Mouse (Mus musculus): Measurements from ENCODE around the gene Polr2l. TPM values are rescaled to one million over a fixed set of nuclear protein-coding genes. Genes with fewer than 3 reads are reported as not detected.

Polr2l gene
- polyA plus RNA-seq, 2 experiments, result 24.6 to 52.4 TPM

GRCm38 (mm10) chr7:141435129-141435855 is 39.6 kb downstream of the Polr2l start:
- ATAC-seq (ENCODE audit: insufficient read depth) (peak; percentile 63), DNase-seq (ENCODE audit: low read depth in 3 of 3, low spot score in 3 of 3) (peak; percentile 73 to 77 (median 76))
- Histone ChIP-seq H3K9ac (replicated peaks) (peak overlapping the region; percentile 14), H3K27me3 (ENCODE audit: control insufficient read depth, insufficient read depth, low read length) (no peaks in the 10 kb centered on the region), H3K4me3 (ENCODE audit: insufficient read depth in 1 of 2, low read depth in 2 of 2, low read length in 2 of 2) (peak overlapping the region; percentile 34 to 39), H3K27ac (0 out of 2 replicates have a peak overlapping the region, but pooled peaks have one; percentile 6), H3K4me2 (ENCODE audit: low read depth) (peak overlapping the region; percentile 86), H3K4me1 (replicated peaks; ENCODE audit: control insufficient read depth in 2 of 2, insufficient read depth in 2 of 2, low read length in 1 of 2) (peaks cover 8 to 24% of the 10 kb centered on the region in 2 experiments), H3K36me3 (replicated peaks; ENCODE audit: control insufficient read depth, insufficient read depth, low read depth) (peaks cover 22% of the 10 kb centered on the region), H3K9me3 (ENCODE audit: control insufficient read depth, low read length) (no peaks in the 10 kb centered on the region)
- TF ChIP-seq CTCF (IDR thresholded peaks at IDR 0.05; ENCODE audit: low read depth), result no peak
- no peak for TF ChIP-seq EP300 (IDR thresholded peaks at IDR 0.05; ENCODE audit: low read depth)
- 3% methylated on average over 17 of the region's 17 CpGs for WGBS (ENCODE audit: insufficient replicate concordance)

- DNase-seq (ENCODE audit: low read depth in 3 of 3, low spot score in 3 of 3), result no peak
These were observed 40.5 kb downstream of the Polr2l start for GRCm38 (mm10) chr7:141434464-141434863.

DNA sequence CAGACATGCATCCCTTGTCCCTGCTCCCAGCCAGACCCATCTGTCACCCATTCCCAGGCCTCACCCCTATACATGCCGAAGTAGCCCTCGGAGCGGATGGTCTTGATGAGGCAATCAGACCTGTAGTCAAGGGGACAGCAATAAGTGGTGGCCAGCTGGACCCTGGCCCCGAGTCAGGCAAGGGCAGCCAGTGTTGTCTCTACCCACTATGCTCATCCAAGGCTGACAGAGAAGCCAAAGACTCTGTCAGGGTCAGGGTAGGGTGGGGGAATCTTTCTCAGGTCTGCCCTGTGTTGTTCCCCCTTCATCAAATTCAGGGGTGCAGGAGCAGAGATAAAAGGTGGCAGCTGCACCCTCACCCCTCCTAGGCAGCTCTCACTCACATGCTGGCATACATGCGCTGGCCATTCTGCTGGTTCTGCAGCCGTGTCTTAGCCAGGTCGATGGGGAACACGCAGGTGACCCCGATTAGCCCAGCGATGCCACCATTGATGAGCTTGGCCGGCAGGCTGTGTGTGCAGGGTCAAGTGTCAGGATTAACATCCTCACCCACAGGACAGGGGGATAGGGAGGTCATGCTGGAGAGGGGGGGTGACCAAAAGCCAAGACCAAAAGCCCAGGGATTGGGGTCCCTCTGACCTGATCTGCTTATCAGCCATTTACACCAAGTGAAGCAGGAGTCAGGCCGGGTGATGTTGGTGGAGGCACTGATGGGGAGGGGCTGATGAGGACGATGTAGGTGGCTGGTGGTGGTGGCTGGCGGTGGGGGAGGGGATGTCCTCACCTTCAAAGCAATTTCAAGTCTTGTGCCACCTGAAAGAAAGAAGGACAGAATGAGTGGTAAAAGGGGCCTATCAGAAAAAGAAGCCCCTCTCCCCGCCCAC is 41.2 kb downstream of the Polr2l start:
- no peak overlapping the region for H3K9ac ChIP-seq (replicated peaks)
- no peak overlapping the region for H3K27ac ChIP-seq
- H3K4me3 ChIP-seq (ENCODE audit: insufficient read depth in 1 of 2, low read depth in 2 of 2, low read length in 2 of 2), result peak overlapping the region in 1 of 2 experiments; percentile 39; a peak in 1 of 4 replicates
- peaks cover 8 to 24% of the 10 kb centered on the region in 2 experiments for H3K4me1 ChIP-seq (replicated peaks; ENCODE audit: control insufficient read depth in 2 of 2, insufficient read depth in 2 of 2, low read length in 1 of 2)
- peak overlapping the region; percentile 86 for H3K4me2 ChIP-seq (ENCODE audit: low read depth)
- DNase-seq (ENCODE audit: low read depth in 3 of 3, low spot score in 3 of 3) (no peak), ATAC-seq (ENCODE audit: insufficient read depth) (no peak)
- no peak for TF ChIP-seq CTCF (IDR thresholded peaks at IDR 0.05; ENCODE audit: low read depth)
- no peak for TF ChIP-seq EP300 (IDR thresholded peaks at IDR 0.05; ENCODE audit: low read depth)
- no peaks in the 10 kb centered on the region for H3K9me3 ChIP-seq (ENCODE audit: control insufficient read depth, low read length)
- WGBS (ENCODE audit: insufficient replicate concordance), result 79% methylated on average over 15 of the region's 15 CpGs
- peaks cover 8% of the 10 kb centered on the region for H3K36me3 ChIP-seq (replicated peaks; ENCODE audit: control insufficient read depth, insufficient read depth, low read depth)
- no peaks in the 10 kb centered on the region for H3K27me3 ChIP-seq (ENCODE audit: control insufficient read depth, insufficient read depth, low read length)

More at GRCm38 (mm10) chr7:141434464-141434863, 40.5 kb downstream of the Polr2l start:
- Histone ChIP-seq H3K9me3 (ENCODE audit: control insufficient read depth, low read length) (no peaks in the 10 kb centered on the region), H3K4me2 (ENCODE audit: low read depth) (peak overlapping the region; percentile 86), H3K36me3 (replicated peaks; ENCODE audit: control insufficient read depth, insufficient read depth, low read depth) (peaks cover 14% of the 10 kb centered on the region), H3K4me3 (ENCODE audit: insufficient read depth in 1 of 2, low read depth in 2 of 2, low read length in 2 of 2) (peak overlapping the region; percentile 34 to 39), H3K27me3 (ENCODE audit: control insufficient read depth, insufficient read depth, low read length) (no peaks in the 10 kb centered on the region), H3K9ac (replicated peaks) (no peak overlapping the region; the same call in 1 of the 2 replicates), H3K27ac (no peak overlapping the region), H3K4me1 (replicated peaks; ENCODE audit: control insufficient read depth in 2 of 2, insufficient read depth in 2 of 2, low read length in 1 of 2) (peaks cover 8 to 24% of the 10 kb centered on the region in 2 experiments)
- ATAC-seq (ENCODE audit: insufficient read depth), result no peak
- WGBS (ENCODE audit: insufficient replicate concordance), result 39% methylated on average over 8 of the region's 8 CpGs
- TF ChIP-seq EP300 (IDR thresholded peaks at IDR 0.05; ENCODE audit: low read depth) (no peak), CTCF (IDR thresholded peaks at IDR 0.05; ENCODE audit: low read depth) (no peak)

DNA sequence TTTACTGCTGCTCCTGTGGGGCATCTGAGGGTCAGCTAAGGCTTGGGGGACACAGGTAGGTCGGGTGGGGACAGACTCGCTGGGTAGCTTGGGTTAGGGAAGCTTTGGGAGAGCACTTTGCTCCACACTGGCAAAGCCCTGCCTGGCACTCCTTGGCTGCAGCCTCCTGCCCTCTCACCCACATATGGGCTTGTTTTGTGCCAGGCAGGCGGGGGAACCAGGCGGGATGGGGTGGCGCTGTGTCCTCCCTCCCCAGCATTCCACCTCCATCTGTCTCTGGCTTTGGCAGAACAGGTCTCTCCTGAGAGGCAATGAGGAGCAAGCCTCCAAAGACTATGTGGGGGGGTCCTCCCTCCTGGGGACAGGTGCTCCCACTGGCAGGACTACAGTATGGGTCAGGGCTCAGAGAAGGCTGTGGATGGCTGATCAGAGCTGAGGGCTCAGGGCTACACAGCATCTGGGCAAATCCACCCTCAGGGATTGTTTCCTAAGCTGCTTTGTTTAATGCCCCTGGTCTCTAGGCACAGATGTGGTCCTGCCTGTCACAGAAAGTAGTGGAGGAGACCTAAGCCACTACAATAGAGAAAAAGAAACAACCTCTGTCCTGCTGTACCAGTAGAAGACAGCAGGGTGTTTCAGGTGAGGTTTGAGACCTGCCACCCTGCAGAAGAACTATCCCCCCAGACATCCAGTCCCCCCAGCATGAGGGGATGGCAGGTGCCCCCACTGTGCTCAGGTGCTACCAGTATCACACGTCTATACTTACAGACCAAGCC is 42.0 kb downstream of the Polr2l start:
- Histone ChIP-seq H3K4me1 (replicated peaks; ENCODE audit: control insufficient read depth in 2 of 2, insufficient read depth in 2 of 2, low read length in 1 of 2) (peaks cover 8 to 24% of the 10 kb centered on the region in 2 experiments), H3K9me3 (ENCODE audit: control insufficient read depth, low read length) (no peaks in the 10 kb centered on the region), H3K27me3 (ENCODE audit: control insufficient read depth, insufficient read depth, low read length) (no peaks in the 10 kb centered on the region), H3K4me2 (ENCODE audit: low read depth) (no peak overlapping the region), H3K9ac (replicated peaks) (no peak overlapping the region), H3K36me3 (replicated peaks; ENCODE audit: control insufficient read depth, insufficient read depth, low read depth) (no peaks in the 10 kb centered on the region; the same call in 1 of the 2 replicates), H3K27ac (no peak overlapping the region), H3K4me3 (ENCODE audit: insufficient read depth in 1 of 2, low read depth in 2 of 2, low read length in 2 of 2) (no peak overlapping the region)
- 73% methylated on average over 6 of the region's 6 CpGs for WGBS (ENCODE audit: insufficient replicate concordance)
- DNase-seq (ENCODE audit: low read depth in 3 of 3, low spot score in 3 of 3), result no peak
- ATAC-seq (ENCODE audit: insufficient read depth), result no peak
- TF ChIP-seq EP300 (IDR thresholded peaks at IDR 0.05; ENCODE audit: low read depth) (no peak), CTCF (IDR thresholded peaks at IDR 0.05; ENCODE audit: low read depth) (no peak)

Measured in liver, embryonic 14.5 days (tissue).